Mouse (Mus musculus) ovary, postnatal 36 days (tissue): ENCODE data around the gene Sh3d19.

ENCODE experiments used
- DNase-seq: peaks from one replicate; pipeline ENCODE4 v3.0.0; 2022; ENCODE audit warnings: low spot score, mixed read lengths

The Sh3d19 gene

GRCm38 (mm10) chr3:86028658-86029375 is 57.9 kb downstream of the Sh3d19 start:
- no peak for DNase-seq

GRCm38 (mm10) chr3:86030566-86030965 is 59.7 kb downstream of the Sh3d19 start:
- DNase-seq: no peak

GRCm38 (mm10) chr3:86033455-86034090 is 62.7 kb downstream of the Sh3d19 start:
- no peak for DNase-seq

- DNase-seq: no peak
Measured at GRCm38 (mm10) chr3:86037926-86038484, 67.1 kb downstream of the Sh3d19 start.

- peak; percentile 25 for DNase-seq
Measured at GRCm38 (mm10) chr3:86038648-86039047, 67.7 kb downstream of the Sh3d19 start.

GRCm38 (mm10) chr3:86040286-86041201 is 69.6 kb downstream of the Sh3d19 start:
- no peak for DNase-seq

GRCm38 (mm10) chr3:86047686-86048408 is 76.9 kb downstream of the Sh3d19 start:
- no peak for DNase-seq

- DNase-seq: no peak
Measured at GRCm38 (mm10) chr3:86049041-86049440, 78.1 kb downstream of the Sh3d19 start.

GRCm38 (mm10) chr3:86056678-86057077 is 85.8 kb downstream of the Sh3d19 start:
- DNase-seq: peak; percentile 39

- no peak for DNase-seq
Measured at GRCm38 (mm10) chr3:86057436-86058095, 86.7 kb downstream of the Sh3d19 start.

- no peak for DNase-seq
Measured at GRCm38 (mm10) chr3:86069646-86070250, 98.8 kb downstream of the Sh3d19 start.

GRCm38 (mm10) chr3:86070799-86071198 is 99.9 kb downstream of the Sh3d19 start:
- no peak for DNase-seq

GRCm38 (mm10) chr3:86072066-86072465 is 101.2 kb downstream of the Sh3d19 start:
- no peak for DNase-seq

GRCm38 (mm10) chr3:86072889-86073288 is 102.0 kb downstream of the Sh3d19 start:
- no peak for DNase-seq

GRCm38 (mm10) chr3:86075593-86075992 is 104.7 kb downstream of the Sh3d19 start:
- no peak for DNase-seq

- no peak for DNase-seq
Measured at GRCm38 (mm10) chr3:86076511-86077283, 105.8 kb downstream of the Sh3d19 start.

- no peak for DNase-seq
Measured at GRCm38 (mm10) chr3:86083051-86083450, 112.1 kb downstream of the Sh3d19 start.

GRCm38 (mm10) chr3:86085001-86085400 is 114.1 kb downstream of the Sh3d19 start:
- no peak for DNase-seq

- DNase-seq: no peak
Measured at GRCm38 (mm10) chr3:86087872-86088271, 117.0 kb downstream of the Sh3d19 start.
